Mouse (Mus musculus) ES-CJ7 (cell line): Measurements from ENCODE around the gene Psd4.

Experiments used
- DNase-seq: peaks from one replicate; pipeline ENCODE4 v3.0.0; 2011; ENCODE audit warnings: low read depth, low spot score

The Psd4 gene

DNA sequence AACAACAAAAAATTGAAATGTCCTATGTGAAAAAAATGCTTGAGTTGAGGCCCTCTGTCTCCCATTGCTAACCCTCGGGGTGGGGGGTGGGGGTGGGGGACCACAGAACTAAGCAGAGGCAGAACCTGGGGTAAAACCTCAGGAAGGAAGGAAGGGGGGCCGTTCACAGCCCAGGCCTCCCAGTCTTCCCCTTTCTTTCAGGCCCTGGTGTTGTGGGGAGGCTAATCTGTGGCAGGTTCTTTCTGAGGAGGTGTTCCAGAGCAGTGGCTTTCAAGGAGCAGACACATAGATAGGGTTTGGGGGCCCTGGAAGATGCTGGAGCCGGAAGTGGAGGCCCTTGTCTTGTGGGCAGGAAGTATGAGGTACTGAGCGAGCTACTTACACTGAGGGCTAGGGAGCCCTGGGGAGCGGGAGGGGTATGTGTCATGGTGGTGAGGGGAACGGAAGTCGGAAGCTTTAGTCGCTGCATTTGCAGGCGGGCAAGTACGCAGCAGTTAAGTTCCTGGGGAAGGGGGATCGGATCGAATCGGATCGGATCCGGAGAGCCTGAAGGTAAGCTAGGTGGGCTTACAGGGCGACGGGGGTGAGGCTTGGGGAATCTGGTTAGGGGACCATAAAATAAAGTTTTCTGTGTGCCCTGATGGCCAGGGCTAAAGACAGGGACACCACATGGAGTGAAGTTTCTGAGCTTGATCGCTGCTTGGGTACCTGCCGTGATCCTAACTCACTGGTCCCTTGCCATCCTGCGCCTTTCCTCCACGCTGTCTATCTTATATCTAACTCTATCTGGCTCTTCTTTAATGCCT is 19.0 kb downstream of the Psd4 start:
- DNase-seq, result no peak

DNA sequence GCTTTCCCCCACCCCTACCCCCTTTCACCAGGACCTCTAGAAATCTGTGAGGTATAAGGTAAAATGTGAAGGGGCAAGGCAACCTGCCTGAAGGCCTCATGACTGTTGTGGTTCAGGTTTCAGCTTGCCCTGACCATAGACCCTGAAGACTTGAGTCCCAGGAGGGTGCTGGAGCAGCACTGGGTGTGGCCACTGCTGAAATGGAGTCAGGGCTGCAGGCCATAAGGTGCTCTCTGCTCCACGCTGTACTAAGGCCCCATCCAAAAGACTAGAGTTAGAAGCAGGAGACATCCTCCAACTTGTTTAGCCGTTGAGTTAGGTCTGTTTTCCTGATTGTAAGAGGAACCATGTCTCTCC is 19.6 kb downstream of the Psd4 start:
- no peak for DNase-seq

DNA sequence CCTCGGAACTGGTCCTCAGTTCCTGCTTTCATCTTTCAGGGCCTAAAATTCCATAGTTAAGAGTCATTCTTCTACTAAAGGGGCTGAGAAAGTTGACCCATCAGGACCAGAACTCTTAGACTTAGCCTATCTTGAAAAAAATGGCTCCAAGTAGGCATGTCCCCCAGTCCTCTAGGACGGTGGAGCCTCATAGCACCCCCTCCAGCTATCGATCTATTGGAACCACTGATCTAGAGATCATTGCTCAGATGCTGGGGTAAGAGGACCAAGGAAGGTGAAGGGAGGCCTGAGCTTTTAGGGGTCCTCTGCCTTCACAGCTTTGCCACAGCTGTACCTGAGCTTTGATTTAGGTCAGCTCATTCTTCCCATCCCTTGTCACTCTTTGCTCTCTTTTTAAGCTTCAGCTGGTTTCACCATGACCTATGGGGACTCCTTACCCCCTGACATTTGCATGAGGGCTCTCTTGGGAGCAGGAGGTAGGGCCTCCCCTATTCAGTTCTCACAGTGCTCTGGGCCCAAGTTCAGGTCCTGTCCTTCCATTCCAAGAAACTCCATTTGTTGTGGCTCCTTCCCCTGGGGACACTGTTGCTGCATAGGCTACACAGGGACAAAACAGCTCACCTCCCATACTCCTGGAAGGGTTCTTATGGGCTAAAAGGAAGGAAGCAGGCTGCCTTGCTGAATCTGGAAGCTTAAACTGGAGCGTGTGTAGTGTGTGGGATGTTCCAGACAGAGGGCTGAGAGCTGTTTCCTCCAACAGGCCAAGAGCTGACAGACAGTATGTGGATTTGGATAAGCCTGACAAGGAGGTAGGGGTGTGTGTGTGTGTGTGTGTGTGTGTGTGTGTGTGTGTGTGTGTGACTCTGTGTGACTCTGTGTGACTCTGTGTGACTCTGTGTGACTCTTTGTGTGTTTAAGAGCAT is 20.2 kb downstream of the Psd4 start:
- DNase-seq, result no peak

DNA sequence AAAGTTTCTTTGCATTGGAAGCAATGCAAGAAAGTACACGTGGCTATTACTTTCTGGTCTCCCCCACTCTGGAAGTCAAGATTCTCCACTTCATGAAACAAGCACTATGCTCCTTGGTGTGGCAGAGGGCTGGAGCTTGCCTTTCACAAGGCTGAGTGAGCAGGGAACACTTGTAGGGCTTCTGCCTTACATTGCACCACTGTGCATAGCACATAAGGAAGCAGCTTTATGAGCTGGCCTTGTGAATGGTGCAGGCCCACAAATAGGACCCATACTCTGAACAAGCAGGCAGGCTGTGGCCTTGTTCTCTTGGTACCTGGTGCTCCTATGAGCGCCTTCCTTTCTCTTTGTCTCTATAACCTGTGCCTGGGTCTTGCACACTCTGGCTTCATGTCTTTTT is 25.9 kb downstream of the Psd4 start:
- DNase-seq, result no peak

DNA sequence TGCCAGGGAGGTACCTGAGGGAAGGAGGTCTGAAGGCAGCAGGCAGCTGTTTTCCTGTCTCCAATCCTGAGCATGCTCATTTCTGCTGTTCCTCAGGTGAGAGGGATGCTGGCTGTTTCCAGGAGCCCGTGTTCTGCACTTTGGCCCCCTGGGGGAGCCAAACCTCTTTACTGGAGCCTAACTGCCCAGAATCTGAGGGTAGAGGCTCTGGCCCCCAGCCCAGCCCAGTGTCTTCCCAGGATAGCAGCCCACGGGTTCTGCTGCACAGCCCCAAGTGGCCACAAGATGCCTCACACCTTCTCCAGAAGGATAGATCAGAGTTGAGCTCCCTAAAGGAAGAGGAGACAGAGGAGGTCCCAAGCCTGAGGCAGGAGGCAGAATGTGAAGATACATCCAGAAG is 29.7 kb downstream of the Psd4 start:
- peak; percentile 51 for DNase-seq

DNA sequence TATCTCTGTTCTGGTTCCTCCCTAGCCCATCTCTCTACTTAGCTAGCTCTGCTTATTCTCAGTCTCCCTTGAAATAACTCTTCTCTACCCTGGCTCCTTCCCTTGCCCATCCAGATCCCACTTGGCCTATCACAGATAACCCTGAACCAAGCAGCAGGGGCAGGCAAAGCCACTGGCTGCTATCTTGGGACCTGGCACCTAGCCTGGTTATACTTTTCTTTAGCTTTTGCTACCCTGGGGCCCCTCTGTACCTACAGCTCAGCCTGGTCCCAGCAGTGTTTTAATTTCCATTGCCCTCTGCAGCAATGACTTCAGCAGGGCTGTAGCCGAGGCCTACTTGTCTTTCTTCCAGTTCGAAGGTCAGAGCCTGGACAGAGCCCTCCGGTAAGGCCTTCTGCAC is 33.3 kb downstream of the Psd4 start:
- DNase-seq, result no peak

DNA sequence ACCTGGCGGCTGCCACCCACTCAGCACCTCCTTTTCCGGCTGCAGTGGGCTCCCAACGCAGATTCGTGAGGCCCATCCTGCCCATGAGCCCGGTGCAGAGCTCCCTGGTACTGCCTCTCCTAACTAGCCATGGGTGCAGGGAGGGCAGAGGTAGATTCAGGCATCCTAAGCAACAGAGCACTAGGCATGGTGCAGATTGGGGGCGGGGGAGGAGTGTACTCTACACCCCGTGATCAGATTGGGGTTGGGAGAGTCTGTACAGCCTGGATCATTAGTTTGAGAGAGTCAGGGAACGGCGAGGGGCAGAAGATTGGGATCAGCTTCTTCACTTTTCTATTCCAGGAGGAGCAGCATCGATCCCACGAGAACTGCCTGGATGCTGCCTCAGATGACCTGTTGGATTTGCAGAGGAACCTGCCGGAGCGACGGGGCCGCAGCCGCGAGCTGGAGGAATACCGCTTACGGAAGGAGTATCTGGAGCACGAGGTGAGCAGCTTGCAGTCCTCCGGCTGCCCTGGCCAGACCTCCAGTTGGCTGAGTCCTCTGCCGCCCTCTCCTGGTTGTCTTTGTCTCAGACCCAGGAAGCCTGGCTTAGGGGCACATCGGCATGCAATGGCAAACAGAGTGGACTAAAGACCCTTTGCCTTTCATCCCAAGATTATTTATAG is 38.1 kb downstream of the Psd4 start:
- DNase-seq, result peak; percentile 78

DNA sequence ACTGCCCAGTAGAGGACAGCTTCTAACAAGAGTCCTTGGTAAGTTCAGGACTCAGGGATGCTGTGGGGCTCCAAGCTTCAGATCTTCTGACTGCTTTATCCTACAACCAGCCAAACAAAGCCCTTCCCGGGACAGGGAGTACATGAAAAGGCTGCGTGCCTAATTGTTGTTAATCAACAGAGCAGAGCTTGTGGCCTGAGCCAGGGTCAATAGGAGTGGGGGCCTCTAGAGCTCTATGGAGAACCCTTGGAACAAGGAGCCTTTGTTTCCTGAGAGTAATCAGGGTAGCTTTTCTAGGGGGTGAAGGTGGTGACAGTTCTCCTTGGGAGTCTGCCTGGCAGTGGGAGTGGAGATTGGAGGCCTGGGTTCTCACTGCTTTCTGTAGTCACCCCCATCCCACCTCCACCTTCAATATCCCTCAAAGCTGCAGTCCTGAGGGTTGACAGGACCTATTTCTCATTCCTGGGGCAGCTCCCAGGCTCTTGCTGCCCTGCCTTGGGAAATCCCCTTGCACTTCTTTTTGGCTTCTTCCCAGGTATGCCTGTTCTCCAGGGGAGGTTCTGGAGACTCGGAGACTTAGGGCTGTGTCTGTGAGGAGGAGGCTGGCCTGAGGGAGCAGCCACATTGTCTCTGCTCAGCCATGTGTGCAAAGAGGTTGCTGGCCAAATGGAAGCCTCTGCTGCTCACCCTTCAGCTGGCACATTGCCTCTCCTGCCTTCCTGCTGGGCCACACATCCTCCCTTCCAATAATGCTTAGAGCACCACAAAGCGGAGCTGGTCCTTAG is 40.5 kb downstream of the Psd4 start:
- no peak for DNase-seq

DNA sequence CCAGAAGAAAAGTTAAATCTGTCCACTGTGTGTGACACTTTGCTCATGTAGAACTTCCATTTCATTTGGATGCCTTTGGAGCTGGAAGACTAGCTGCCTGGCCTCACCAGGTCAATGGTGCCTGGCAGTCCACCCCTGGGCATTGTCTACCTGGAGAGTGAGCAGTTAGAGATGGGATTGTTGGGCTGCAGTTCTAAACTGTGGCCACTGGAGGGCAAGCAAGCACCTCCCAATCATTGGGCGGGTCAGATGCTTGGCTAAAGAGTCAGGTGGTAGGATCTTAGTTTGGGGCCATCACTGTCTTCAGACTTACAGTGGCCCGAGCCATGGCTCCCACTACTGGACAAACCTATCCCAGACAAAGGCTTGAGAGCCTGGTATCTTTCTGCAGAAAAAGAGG is 41.8 kb downstream of the Psd4 start:
- DNase-seq, result peak; percentile 66

DNA sequence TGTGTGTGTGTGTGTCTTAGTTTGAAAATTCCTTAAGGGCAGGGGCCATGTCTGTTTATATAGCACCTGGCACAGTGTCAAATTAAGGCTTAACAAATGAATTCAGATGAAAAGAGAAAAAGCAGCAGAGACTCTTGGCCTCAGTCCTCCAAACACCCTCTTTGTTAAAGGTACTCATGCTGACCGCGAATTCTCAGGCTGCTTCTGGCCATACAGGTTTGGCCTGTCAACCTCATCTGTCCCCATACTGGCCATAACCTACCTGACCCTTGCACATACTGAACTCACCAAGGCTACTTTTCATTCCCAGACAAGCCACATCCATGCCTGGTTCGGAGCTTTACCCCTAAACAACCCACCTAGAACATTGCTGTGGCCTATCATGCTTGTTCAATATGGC is 45.8 kb downstream of the Psd4 start:
- no peak for DNase-seq

DNA sequence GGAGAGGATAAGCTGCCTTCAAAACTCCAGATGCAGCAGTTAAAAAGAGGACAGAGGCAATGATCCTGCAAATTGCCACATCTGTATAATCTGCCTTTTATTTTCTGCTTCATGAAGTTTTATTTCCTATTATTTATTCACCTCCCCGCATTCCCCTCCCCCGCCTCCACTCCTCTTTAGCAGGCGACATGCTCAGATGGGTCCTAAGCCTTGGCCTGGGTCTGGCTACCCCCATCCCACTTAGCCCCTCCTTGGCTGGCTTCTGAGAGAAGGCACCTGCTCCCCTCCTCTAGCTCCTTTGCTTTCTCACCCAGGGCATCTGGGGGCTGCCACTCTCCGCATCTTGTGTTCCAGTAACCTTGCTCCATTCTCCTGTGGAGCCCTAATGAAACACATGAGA is 46.3 kb downstream of the Psd4 start:
- DNase-seq, result no peak

DNA sequence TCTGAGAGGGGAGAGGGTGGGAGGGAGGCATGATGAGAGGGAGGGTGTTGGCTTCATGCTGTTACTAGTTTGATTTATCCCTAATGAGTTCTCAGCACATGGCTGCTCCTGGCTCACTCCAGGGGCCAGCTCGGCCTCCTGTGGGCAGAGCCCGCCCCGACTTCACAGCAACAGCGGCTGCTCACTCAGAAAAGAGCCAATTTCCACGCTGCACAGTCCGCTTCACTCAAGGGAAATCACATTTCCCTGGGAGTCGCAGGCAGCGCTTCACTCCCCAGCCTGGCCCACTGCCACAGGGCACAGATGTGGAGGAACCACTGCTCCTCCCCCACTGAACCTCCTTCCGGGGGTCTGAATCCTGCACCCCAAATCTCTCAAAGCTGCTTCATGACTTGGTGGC is 49.3 kb downstream of the Psd4 start:
- DNase-seq, result no peak

DNA sequence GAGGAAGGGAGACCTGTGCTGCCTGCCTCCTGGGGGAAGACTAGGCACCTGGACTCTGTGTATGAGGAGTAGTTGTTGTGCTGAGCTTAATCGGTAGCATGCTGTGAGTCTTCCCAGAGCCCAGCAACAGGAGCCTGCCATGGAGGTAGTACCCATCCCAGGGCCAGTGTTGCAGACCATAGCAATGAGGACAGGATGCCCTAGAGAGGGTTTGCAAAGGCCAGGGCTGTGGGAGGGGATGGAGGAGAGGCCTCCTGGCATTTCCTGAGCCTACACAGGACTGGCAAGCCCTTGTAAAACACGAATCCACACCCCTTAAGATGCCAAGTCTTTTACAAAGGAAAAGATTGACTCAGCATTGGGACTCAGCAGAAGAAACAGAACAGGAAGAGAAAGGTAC is 49.7 kb downstream of the Psd4 start:
- DNase-seq, result no peak

DNA sequence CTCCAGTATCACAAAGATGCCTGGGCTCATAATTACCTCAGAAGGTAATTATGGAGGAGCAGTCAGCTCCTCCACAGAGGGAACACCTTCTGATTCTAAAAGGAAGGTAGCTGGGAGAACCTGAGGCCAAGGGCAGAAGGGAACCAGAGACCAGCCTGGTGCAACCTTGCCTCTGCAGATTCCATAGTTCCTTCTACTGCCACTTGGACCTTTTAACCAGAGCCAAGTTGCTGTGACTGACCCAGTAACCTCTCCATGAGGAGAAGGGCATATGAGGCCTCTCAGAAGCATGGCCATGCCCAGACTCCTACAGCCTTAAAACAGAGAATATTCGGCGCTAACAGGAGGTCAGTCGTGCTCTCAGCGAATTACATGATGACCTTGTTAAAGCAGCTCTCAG is 50.2 kb downstream of the Psd4 start:
- DNase-seq, result no peak

DNA sequence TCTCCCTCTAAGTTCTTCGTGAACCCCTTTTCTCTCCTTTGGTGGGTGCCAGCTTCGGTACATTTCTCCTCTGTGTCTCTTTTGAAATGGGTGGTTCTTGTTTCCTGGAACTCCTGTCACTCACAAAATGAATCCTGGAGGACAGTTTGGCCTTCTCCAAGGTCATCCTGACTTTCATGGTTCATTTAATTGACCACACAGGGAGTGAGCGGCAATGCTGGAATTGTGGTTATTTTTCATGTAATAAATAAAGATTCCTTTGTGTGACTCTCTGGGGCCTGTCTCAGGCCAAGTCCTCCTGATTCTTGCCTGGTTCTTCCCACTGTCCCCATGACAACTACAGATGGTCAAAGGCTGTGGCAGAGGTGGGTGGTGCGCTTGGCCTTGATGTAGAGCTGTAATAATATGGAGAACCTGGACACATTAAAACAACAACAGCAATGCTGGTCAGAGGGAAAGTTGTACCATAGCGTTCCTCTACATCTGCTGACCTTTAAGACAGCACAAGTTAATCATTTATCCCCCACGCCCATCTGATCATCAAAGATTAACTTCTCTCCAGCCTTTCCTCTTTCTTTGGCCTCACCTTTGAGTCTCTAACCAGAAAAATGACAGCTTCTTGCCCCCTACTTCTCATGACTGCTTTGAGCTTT is 54.0 kb downstream of the Psd4 start:
- DNase-seq, result no peak

DNA sequence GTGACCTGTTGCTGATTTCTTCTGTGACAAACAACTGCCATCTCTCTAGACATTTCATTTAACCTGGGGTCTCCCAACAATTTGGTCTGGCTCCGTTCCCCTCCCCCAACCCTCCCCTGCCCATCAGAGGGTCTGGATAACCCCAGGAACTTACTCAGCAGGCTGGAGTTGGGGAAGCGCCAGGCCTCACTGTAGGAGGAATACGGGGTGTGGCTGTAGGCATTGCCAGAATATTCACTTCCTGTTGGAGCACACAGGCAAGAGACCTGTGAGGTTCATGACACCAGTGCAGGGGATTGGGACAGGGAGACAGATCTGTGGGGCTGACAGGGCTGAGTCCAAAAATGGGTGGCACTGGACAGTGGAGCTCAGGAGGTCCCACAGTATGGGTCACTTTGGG is 55.4 kb downstream of the Psd4 start:
- DNase-seq, result no peak

DNA sequence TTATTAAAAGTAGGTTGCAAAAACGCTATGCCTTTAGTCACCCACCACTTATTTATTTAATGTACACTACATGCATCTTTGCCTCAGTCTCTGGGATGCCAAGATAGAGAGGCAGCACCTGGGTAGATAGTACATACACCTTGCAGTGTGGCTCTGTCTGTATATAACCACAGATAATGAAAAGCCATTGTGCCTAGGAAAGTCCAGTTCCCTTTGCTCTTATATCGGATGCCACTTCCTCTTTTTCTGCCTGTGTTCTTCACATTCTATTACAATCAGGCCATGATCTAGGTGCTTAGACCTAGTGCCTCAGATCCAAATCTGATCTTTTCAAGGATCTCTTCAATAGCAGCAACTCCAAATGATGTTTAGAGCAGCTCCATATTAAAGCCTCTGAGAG is 58.2 kb downstream of the Psd4 start:
- no peak for DNase-seq

DNA sequence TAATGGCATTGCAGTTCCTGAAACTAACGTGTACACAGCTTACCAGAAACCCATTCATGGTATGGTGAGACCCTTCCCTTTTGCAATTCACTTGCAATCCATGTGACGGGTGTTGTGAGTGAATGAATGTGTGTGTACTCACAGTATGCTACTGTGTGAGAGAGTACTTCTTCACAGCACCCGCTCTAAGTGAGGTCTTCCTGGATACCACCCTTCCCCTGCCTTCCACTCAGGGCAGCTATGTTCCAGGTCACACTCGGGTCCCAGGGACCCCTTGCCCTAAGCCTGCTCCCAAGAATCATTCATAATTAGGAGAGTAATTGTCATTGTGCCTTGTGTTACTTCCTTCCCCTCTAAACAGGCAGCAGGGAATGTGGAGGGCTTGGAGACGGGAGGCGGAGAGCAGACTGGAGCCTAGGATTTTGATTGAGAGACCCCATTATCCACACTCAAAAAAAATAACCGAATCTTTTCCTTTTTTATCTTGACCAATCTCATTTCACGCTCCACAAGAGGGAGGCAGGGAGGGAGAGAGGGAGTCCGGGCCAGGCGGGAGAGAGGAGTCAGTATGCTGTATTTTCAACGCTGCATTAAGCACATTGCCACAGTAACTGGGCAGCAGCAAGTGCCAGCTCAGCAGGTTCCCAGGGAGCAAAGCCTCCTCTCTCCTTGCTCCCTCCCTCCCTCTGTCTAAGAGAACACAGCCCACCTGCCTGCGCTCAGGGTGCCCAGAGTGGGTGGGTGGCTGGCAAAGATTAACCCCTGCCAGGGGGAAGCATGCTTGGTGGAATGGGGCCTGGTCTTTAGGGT is 60.7 kb downstream of the Psd4 start:
- no peak for DNase-seq

DNA sequence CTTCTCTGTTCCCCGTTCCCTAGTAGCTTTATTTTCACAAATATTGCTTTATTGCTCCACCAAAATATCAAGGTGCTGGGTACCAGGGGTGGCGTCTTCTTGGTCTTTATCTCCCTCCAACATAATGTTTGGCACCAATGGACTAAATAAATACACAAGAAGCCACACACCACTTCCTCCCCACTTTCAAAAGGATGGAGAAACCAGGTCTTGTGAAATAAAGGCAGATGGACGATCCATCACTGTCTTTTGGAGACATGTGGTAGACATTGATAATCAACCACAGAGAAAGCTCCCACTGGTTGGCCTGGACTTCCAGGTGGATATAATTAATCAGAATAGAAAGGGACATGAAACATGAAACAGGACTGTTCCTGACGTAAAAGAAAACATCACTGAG is 62.4 kb downstream of the Psd4 start:
- no peak for DNase-seq

DNA sequence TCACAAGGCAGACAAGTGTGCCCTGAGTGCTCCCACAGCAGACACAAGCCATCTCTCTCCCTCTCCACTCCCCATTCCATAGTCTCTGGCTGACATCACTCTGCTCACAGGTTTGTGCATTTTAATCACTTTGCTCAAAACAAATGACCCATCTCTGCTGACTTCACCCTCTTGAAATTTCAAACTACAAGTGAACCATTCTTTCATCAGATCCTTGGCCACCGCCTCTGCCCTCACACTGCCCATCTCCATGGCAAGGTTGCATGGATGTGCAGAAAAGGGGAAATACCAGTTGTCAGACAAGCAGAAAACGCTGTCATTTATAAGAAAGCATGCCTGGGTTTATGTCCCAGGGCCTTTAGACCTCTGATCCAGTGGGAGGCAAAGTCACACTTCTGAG is 67.3 kb downstream of the Psd4 start:
- DNase-seq, result no peak
